Mouse (Mus musculus): Measurements from ENCODE around the gene Abl1. TPM values are rescaled to one million over a fixed set of nuclear protein-coding genes. Genes with fewer than 3 reads are reported as not detected.

The Abl1 gene
- polyA plus RNA-seq, 1 experiment: 28.0 TPM

GRCm38 (mm10) chr2:31727576-31728277 lies 39.6 kb downstream of the Abl1 start:
- no peak overlapping the region for H3K4me2 ChIP-seq (ENCODE audit: low read depth)
- H3ac ChIP-seq (ENCODE audit: control insufficient read depth, insufficient read length): no peak overlapping the region
- TF ChIP-seq TCF12 (IDR thresholded peaks at IDR 0.05; ENCODE audit: insufficient read depth, poor library complexity, severe bottlenecking) (no peak), TCF3 (IDR thresholded peaks at IDR 0.05; ENCODE audit: insufficient read length, low read depth) (no peak), REST (IDR thresholded peaks at IDR 0.05; ENCODE audit: insufficient read depth, insufficient read length) (no peak), POLR2A (IDR thresholded peaks at IDR 0.05; ENCODE audit: insufficient read length, low read depth) (no peak), E2F4 (IDR thresholded peaks at IDR 0.05; ENCODE audit: insufficient read depth) (no peak), MYOG (IDR thresholded peaks at IDR 0.05; ENCODE audit: control insufficient read depth in 1 of 3, insufficient read depth in 1 of 3, insufficient read length in 2 of 3, low read depth in 2 of 3) (no peak), USF1 (IDR thresholded peaks at IDR 0.05; ENCODE audit: low read depth) (no peak), SRF (IDR thresholded peaks at IDR 0.05; ENCODE audit: control insufficient read depth, insufficient read length, low read depth) (no peak), MYOD1 (IDR thresholded peaks at IDR 0.05; ENCODE audit: control insufficient read depth in 1 of 3, insufficient read length in 2 of 3, low read depth in 2 of 3) (no peak), MAX (IDR thresholded peaks at IDR 0.05; ENCODE audit: low read depth) (no peak)
- peaks cover 4% of the 10 kb centered on the region for H3K79me2 ChIP-seq (ENCODE audit: control insufficient read depth, insufficient read depth)
- H3K4me3 ChIP-seq: no peak overlapping the region
- H3K36me3 ChIP-seq (ENCODE audit: control insufficient read depth, insufficient read depth): no peaks in the 10 kb centered on the region
- no peaks in the 10 kb centered on the region for H3K27me3 ChIP-seq (ENCODE audit: control insufficient read depth, insufficient read depth, insufficient read length)

GRCm38 (mm10) chr2:31730640-31731039 lies 42.5 kb downstream of the Abl1 start:
- Histone ChIP-seq H3K36me3 (ENCODE audit: control insufficient read depth, insufficient read depth) (no peaks in the 10 kb centered on the region), H3K27me3 (ENCODE audit: control insufficient read depth, insufficient read depth, insufficient read length) (no peaks in the 10 kb centered on the region), H3ac (ENCODE audit: control insufficient read depth, insufficient read length) (no peak overlapping the region), H3K79me2 (ENCODE audit: control insufficient read depth, insufficient read depth) (no peaks in the 10 kb centered on the region), H3K4me3 (no peak overlapping the region), H3K4me2 (ENCODE audit: low read depth) (no peak overlapping the region)
- TF ChIP-seq MAX (IDR thresholded peaks at IDR 0.05; ENCODE audit: low read depth): no peak
- TF ChIP-seq POLR2A (IDR thresholded peaks at IDR 0.05; ENCODE audit: insufficient read length, low read depth): no peak
- no peak for TF ChIP-seq REST (IDR thresholded peaks at IDR 0.05; ENCODE audit: insufficient read depth, insufficient read length)
- no peak for TF ChIP-seq USF1 (IDR thresholded peaks at IDR 0.05; ENCODE audit: low read depth)

GRCm38 (mm10) chr2:31732497-31732896 lies 44.3 kb downstream of the Abl1 start:
- Histone ChIP-seq H3K4me3 (no peak overlapping the region), H3ac (ENCODE audit: control insufficient read depth, insufficient read length) (no peak overlapping the region), H3K79me2 (ENCODE audit: control insufficient read depth, insufficient read depth) (no peaks in the 10 kb centered on the region), H3K27me3 (ENCODE audit: control insufficient read depth, insufficient read depth, insufficient read length) (no peaks in the 10 kb centered on the region), H3K36me3 (ENCODE audit: control insufficient read depth, insufficient read depth) (no peaks in the 10 kb centered on the region), H3K4me2 (ENCODE audit: low read depth) (no peak overlapping the region)
- no peak for TF ChIP-seq MYOG (IDR thresholded peaks at IDR 0.05; ENCODE audit: control insufficient read depth in 1 of 3, insufficient read depth in 1 of 3, insufficient read length in 2 of 3, low read depth in 2 of 3)
- no peak for TF ChIP-seq TCF3 (IDR thresholded peaks at IDR 0.05; ENCODE audit: insufficient read length, low read depth)
- no peak for TF ChIP-seq MAX (IDR thresholded peaks at IDR 0.05; ENCODE audit: low read depth)
- TF ChIP-seq POLR2AphosphoS2 (IDR thresholded peaks at IDR 0.05; ENCODE audit: insufficient read length, low read depth): no peak
- no peak for TF ChIP-seq TCF12 (IDR thresholded peaks at IDR 0.05; ENCODE audit: insufficient read depth, poor library complexity, severe bottlenecking)
- TF ChIP-seq REST (IDR thresholded peaks at IDR 0.05; ENCODE audit: insufficient read depth, insufficient read length): no peak
- no peak for TF ChIP-seq POLR2A (IDR thresholded peaks at IDR 0.05; ENCODE audit: insufficient read length, low read depth)
- no peak for TF ChIP-seq SRF (IDR thresholded peaks at IDR 0.05; ENCODE audit: control insufficient read depth, insufficient read length, low read depth)
- no peak for TF ChIP-seq USF1 (IDR thresholded peaks at IDR 0.05; ENCODE audit: low read depth)
- TF ChIP-seq E2F4 (IDR thresholded peaks at IDR 0.05; ENCODE audit: insufficient read depth): no peak
- TF ChIP-seq MYOD1 (IDR thresholded peaks at IDR 0.05; ENCODE audit: control insufficient read depth in 1 of 3, insufficient read length in 2 of 3, low read depth in 2 of 3): no peak
- TF ChIP-seq CEBPB (IDR thresholded peaks at IDR 0.05; ENCODE audit: insufficient read depth, poor library complexity, severe bottlenecking): no peak

- Histone ChIP-seq H3K36me3 (ENCODE audit: control insufficient read depth, insufficient read depth) (no peaks in the 10 kb centered on the region), H3K4me3 (no peak overlapping the region), H3K79me2 (ENCODE audit: control insufficient read depth, insufficient read depth) (no peaks in the 10 kb centered on the region), H3K4me2 (ENCODE audit: low read depth) (no peak overlapping the region), H3K27me3 (ENCODE audit: control insufficient read depth, insufficient read depth, insufficient read length) (no peaks in the 10 kb centered on the region), H3ac (ENCODE audit: control insufficient read depth, insufficient read length) (no peak overlapping the region)
- TF ChIP-seq MYOG (IDR thresholded peaks at IDR 0.05; ENCODE audit: control insufficient read depth in 1 of 3, insufficient read depth in 1 of 3, insufficient read length in 2 of 3, low read depth in 2 of 3): no peak
- TF ChIP-seq SRF (IDR thresholded peaks at IDR 0.05; ENCODE audit: control insufficient read depth, insufficient read length, low read depth): no peak
- no peak for TF ChIP-seq POLR2AphosphoS2 (IDR thresholded peaks at IDR 0.05; ENCODE audit: insufficient read length, low read depth)
- TF ChIP-seq REST (IDR thresholded peaks at IDR 0.05; ENCODE audit: insufficient read depth, insufficient read length): no peak
- TF ChIP-seq MYOD1 (IDR thresholded peaks at IDR 0.05; ENCODE audit: control insufficient read depth in 1 of 3, insufficient read length in 2 of 3, low read depth in 2 of 3): no peak
- TF ChIP-seq TCF3 (IDR thresholded peaks at IDR 0.05; ENCODE audit: insufficient read length, low read depth): no peak
- no peak for TF ChIP-seq CEBPB (IDR thresholded peaks at IDR 0.05; ENCODE audit: insufficient read depth, poor library complexity, severe bottlenecking)
- TF ChIP-seq E2F4 (IDR thresholded peaks at IDR 0.05; ENCODE audit: insufficient read depth): no peak
- no peak for TF ChIP-seq MAX (IDR thresholded peaks at IDR 0.05; ENCODE audit: low read depth)
- no peak for TF ChIP-seq TCF12 (IDR thresholded peaks at IDR 0.05; ENCODE audit: insufficient read depth, poor library complexity, severe bottlenecking)
- TF ChIP-seq USF1 (IDR thresholded peaks at IDR 0.05; ENCODE audit: low read depth): no peak
- TF ChIP-seq POLR2A (IDR thresholded peaks at IDR 0.05; ENCODE audit: insufficient read length, low read depth): no peak
Observed at GRCm38 (mm10) chr2:31733558-31733957, 45.4 kb downstream of the Abl1 start.

GRCm38 (mm10) chr2:31739041-31739440 lies 50.9 kb downstream of the Abl1 start:
- Histone ChIP-seq H3K4me2 (ENCODE audit: low read depth) (no peak overlapping the region), H3K27me3 (ENCODE audit: control insufficient read depth, insufficient read depth, insufficient read length) (no peaks in the 10 kb centered on the region), H3K4me3 (no peak overlapping the region), H3K79me2 (ENCODE audit: control insufficient read depth, insufficient read depth) (no peaks in the 10 kb centered on the region), H3ac (ENCODE audit: control insufficient read depth, insufficient read length) (no peak overlapping the region), H3K36me3 (ENCODE audit: control insufficient read depth, insufficient read depth) (no peaks in the 10 kb centered on the region)
- TF ChIP-seq MAX (IDR thresholded peaks at IDR 0.05; ENCODE audit: low read depth): no peak
- TF ChIP-seq REST (IDR thresholded peaks at IDR 0.05; ENCODE audit: insufficient read depth, insufficient read length): no peak
- no peak for TF ChIP-seq MYOG (IDR thresholded peaks at IDR 0.05; ENCODE audit: control insufficient read depth in 1 of 3, insufficient read depth in 1 of 3, insufficient read length in 2 of 3, low read depth in 2 of 3)
- no peak for TF ChIP-seq MYOD1 (IDR thresholded peaks at IDR 0.05; ENCODE audit: control insufficient read depth in 1 of 3, insufficient read length in 2 of 3, low read depth in 2 of 3)
- no peak for TF ChIP-seq E2F4 (IDR thresholded peaks at IDR 0.05; ENCODE audit: insufficient read depth)
- no peak for TF ChIP-seq TCF3 (IDR thresholded peaks at IDR 0.05; ENCODE audit: insufficient read length, low read depth)
- no peak for TF ChIP-seq CEBPB (IDR thresholded peaks at IDR 0.05; ENCODE audit: insufficient read depth, poor library complexity, severe bottlenecking)
- no peak for TF ChIP-seq TCF12 (IDR thresholded peaks at IDR 0.05; ENCODE audit: insufficient read depth, poor library complexity, severe bottlenecking)
- no peak for TF ChIP-seq POLR2AphosphoS2 (IDR thresholded peaks at IDR 0.05; ENCODE audit: insufficient read length, low read depth)
- no peak for TF ChIP-seq POLR2A (IDR thresholded peaks at IDR 0.05; ENCODE audit: insufficient read length, low read depth)
- no peak for TF ChIP-seq SRF (IDR thresholded peaks at IDR 0.05; ENCODE audit: control insufficient read depth, insufficient read length, low read depth)
- no peak for TF ChIP-seq USF1 (IDR thresholded peaks at IDR 0.05; ENCODE audit: low read depth)
